Comparison of ENCODE assay signal across 30 mouse cellular contexts in the genomic region with DNA sequence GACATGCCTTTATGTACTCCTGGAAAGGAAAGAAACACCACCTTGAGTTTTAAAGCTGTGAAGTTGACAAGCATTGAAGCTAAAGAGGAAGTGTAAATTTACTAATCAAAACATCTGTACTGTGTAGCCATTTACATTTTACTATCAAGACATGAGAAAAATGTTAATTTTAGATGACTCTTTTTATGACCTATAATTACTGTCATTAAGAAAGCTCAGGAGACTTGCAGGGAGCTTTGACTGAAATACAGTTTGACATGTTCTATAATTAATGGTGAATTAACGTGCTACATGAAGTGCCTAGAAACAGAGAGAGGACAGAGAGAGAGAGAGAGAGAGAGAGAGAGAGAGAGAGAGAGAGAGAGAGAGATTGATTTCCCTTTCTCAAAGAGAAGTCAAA.
DNase-seq lines count a peak whose midpoint lies in the region; ATAC-seq lines count a peak whose summit lies in the region.
"Had no signal": no experiment of that assay in that cellular context is flagged by ENCODE, and none has a peak within 500 bp of the region (broad histone marks: within the 10 kb centered on the region; RNA-seq: fewer than 3 reads in every experiment).

No protein-coding gene starts in this region.

- peak; percentile 11; the same call in 1 of the 2 replicates for ATAC-seq in forebrain, embryonic 12.5 days (ENCODE audit: low FRiP score)
- ATAC-seq in neural tube, embryonic 12.5 days (ENCODE audit: low FRiP score, low read depth): peak; percentile 17; the same call in 1 of the 2 replicates
- ATAC-seq in neural tube, embryonic 15.5 days (ENCODE audit: low FRiP score): no peak
- ATAC-seq in forebrain, embryonic 16.5 days: peak; percentile 89
- ATAC-seq: CD4-positive, CD25-positive, alpha-beta regulatory T cell, adult 4 months; intestine, embryonic 16.5 days had no signal

- DNase-seq in forebrain, embryonic 10.5 days (ENCODE audit: extremely low spot score, low spot score): no peak
- DNase-seq in layer of hippocampus, postnatal 14 days (ENCODE audit: low spot score in 2 of 2): no peak
- DNase-seq in B cell, adult 2 months: no peak
- DNase-seq: adrenal gland, postnatal 14 days; cerebellum, adult 2 months; cerebellum, postnatal 14 days; gastrocnemius, postnatal 14 days; heart, adult 11 months; kidney, adult 9 months; kidney, postnatal 25 days; right cerebral cortex, postnatal 4 days; thymus, adult 18-20 months; thymus, postnatal 25 days had no signal

- no peak overlapping the region for H3K27ac ChIP-seq in forebrain, embryonic 12.5 days
- no peak overlapping the region for H3K27ac ChIP-seq in forebrain, embryonic 10.5 days
- no peak overlapping the region for H3K27ac ChIP-seq in neural tube, embryonic 12.5 days
- H3K27ac ChIP-seq in neural tube, embryonic 15.5 days (replicated peaks): no peak overlapping the region; the same call in 1 of the 2 replicates
- H3K27ac ChIP-seq in forebrain, embryonic 16.5 days (ENCODE audit: low read length): no peak overlapping the region
- H3K27ac ChIP-seq: embryonic facial prominence, embryonic 12.5 days; heart, embryonic 10.5 days; heart, embryonic 15.5 days; hindbrain, embryonic 12.5 days; left cerebral cortex, adult 2 months; limb, embryonic 12.5 days; lung, embryonic 15.5 days; stomach, postnatal 0 days had no signal

- no peak overlapping the region for H3K9ac ChIP-seq in forebrain, embryonic 12.5 days
- H3K9ac ChIP-seq in neural tube, embryonic 12.5 days: no peak overlapping the region
- no peak overlapping the region for H3K9ac ChIP-seq in neural tube, embryonic 15.5 days (replicated peaks)
- H3K9ac ChIP-seq in forebrain, embryonic 16.5 days (replicated peaks; ENCODE audit: low read depth, low read length): no peak overlapping the region
- H3K9ac ChIP-seq: embryonic facial prominence, embryonic 12.5 days; heart, embryonic 15.5 days; hindbrain, embryonic 12.5 days; limb, embryonic 12.5 days; lung, embryonic 15.5 days had no signal

- H3K27me3 ChIP-seq in forebrain, embryonic 12.5 days: no peaks in the 10 kb centered on the region
- no peaks in the 10 kb centered on the region for H3K27me3 ChIP-seq in forebrain, embryonic 10.5 days (ENCODE audit: poor library complexity, severe bottlenecking)
- no peaks in the 10 kb centered on the region for H3K27me3 ChIP-seq in neural tube, embryonic 12.5 days (replicated peaks)
- H3K27me3 ChIP-seq in neural tube, embryonic 15.5 days (replicated peaks): no peaks in the 10 kb centered on the region
- no peaks in the 10 kb centered on the region for H3K27me3 ChIP-seq in forebrain, embryonic 16.5 days (replicated peaks; ENCODE audit: control insufficient read depth, insufficient read depth, low read length)
- H3K27me3 ChIP-seq: embryonic facial prominence, embryonic 12.5 days; heart, embryonic 15.5 days; hindbrain, embryonic 12.5 days; limb, embryonic 12.5 days; lung, embryonic 15.5 days had no signal

- no peak overlapping the region for H3K4me3 ChIP-seq in forebrain, embryonic 12.5 days (replicated peaks)
- no peak overlapping the region for H3K4me3 ChIP-seq in forebrain, embryonic 10.5 days
- H3K4me3 ChIP-seq in neural tube, embryonic 12.5 days: no peak overlapping the region
- no peak overlapping the region for H3K4me3 ChIP-seq in neural tube, embryonic 15.5 days (replicated peaks)
- no peak overlapping the region for H3K4me3 ChIP-seq in forebrain, embryonic 16.5 days (replicated peaks; ENCODE audit: low read length)
- H3K4me3 ChIP-seq: embryonic facial prominence, embryonic 12.5 days; heart, embryonic 10.5 days; heart, embryonic 15.5 days; hindbrain, embryonic 12.5 days; left cerebral cortex, adult 2 months; limb, embryonic 12.5 days; lung, embryonic 15.5 days; myocyte had no signal

- H3K4me2 ChIP-seq in forebrain, embryonic 12.5 days: no peak overlapping the region
- no peak overlapping the region for H3K4me2 ChIP-seq in neural tube, embryonic 12.5 days (replicated peaks)
- no peak overlapping the region for H3K4me2 ChIP-seq in neural tube, embryonic 15.5 days
- no peak overlapping the region for H3K4me2 ChIP-seq in forebrain, embryonic 16.5 days (ENCODE audit: low read length)
- H3K4me2 ChIP-seq: embryonic facial prominence, embryonic 12.5 days; heart, embryonic 15.5 days; hindbrain, embryonic 12.5 days; limb, embryonic 12.5 days; liver, embryonic 11.5 days; lung, embryonic 15.5 days; midbrain, embryonic 11.5 days had no signal

- H3K36me3 ChIP-seq in forebrain, embryonic 12.5 days (replicated peaks): no peaks in the 10 kb centered on the region
- H3K36me3 ChIP-seq in forebrain, embryonic 10.5 days (replicated peaks): no peaks in the 10 kb centered on the region
- H3K36me3 ChIP-seq in neural tube, embryonic 12.5 days: no peaks in the 10 kb centered on the region
- H3K36me3 ChIP-seq in neural tube, embryonic 15.5 days: no peaks in the 10 kb centered on the region
- H3K36me3 ChIP-seq in forebrain, embryonic 16.5 days (ENCODE audit: control insufficient read depth, insufficient read depth): no peaks in the 10 kb centered on the region
- H3K36me3 ChIP-seq: embryonic facial prominence, embryonic 12.5 days; heart, embryonic 10.5 days; heart, embryonic 15.5 days; hindbrain, embryonic 12.5 days; limb, embryonic 12.5 days; lung, embryonic 15.5 days had no signal

- 50% methylated on average over 1 of the region's 1 CpGs for WGBS in forebrain, embryonic 12.5 days
- 77% methylated on average over 1 of the region's 1 CpGs for WGBS in forebrain, embryonic 10.5 days
- 27% methylated on average over 1 of the region's 1 CpGs for WGBS in neural tube, embryonic 12.5 days
- WGBS in neural tube, embryonic 15.5 days: 17% methylated on average over 1 of the region's 1 CpGs
- 28% methylated on average over 1 of the region's 1 CpGs for WGBS in forebrain, embryonic 16.5 days

- no peaks in the 10 kb centered on the region for H3K4me1 ChIP-seq in forebrain, embryonic 12.5 days
- no peaks in the 10 kb centered on the region for H3K4me1 ChIP-seq in forebrain, embryonic 10.5 days
- no peaks in the 10 kb centered on the region for H3K4me1 ChIP-seq in neural tube, embryonic 12.5 days
- H3K4me1 ChIP-seq in neural tube, embryonic 15.5 days: 0 out of 2 replicates have a peak, but pooled peaks cover 2% of the 10 kb centered on the region
- no peaks in the 10 kb centered on the region for H3K4me1 ChIP-seq in forebrain, embryonic 16.5 days (replicated peaks; ENCODE audit: control insufficient read depth, insufficient read depth, low read length)
- H3K4me1 ChIP-seq: embryonic facial prominence, embryonic 12.5 days; heart, embryonic 10.5 days; heart, embryonic 15.5 days; hindbrain, embryonic 12.5 days; limb, embryonic 12.5 days; lung, embryonic 15.5 days had no signal

- H3K9me3 ChIP-seq in forebrain, embryonic 12.5 days: no peaks in the 10 kb centered on the region
- no peaks in the 10 kb centered on the region for H3K9me3 ChIP-seq in forebrain, embryonic 10.5 days
- H3K9me3 ChIP-seq in neural tube, embryonic 12.5 days: no peaks in the 10 kb centered on the region
- H3K9me3 ChIP-seq in neural tube, embryonic 15.5 days (replicated peaks): no peaks in the 10 kb centered on the region
- H3K9me3 ChIP-seq in forebrain, embryonic 16.5 days (ENCODE audit: control insufficient read depth, low read length): no peaks in the 10 kb centered on the region
- H3K9me3 ChIP-seq: embryonic facial prominence, embryonic 12.5 days; heart, embryonic 10.5 days; heart, embryonic 15.5 days; hindbrain, embryonic 12.5 days; limb, embryonic 12.5 days; lung, embryonic 15.5 days had no signal
